Mouse (Mus musculus) layer of hippocampus, adult 11-12 months (tissue): Measurements from ENCODE around the gene Stat5a.

ENCODE experiments used
- DNase-seq: peaks from one replicate; pipeline ENCODE4 v3.0.0; 2022; ENCODE audit warnings: low spot score

The Stat5a gene

DNA sequence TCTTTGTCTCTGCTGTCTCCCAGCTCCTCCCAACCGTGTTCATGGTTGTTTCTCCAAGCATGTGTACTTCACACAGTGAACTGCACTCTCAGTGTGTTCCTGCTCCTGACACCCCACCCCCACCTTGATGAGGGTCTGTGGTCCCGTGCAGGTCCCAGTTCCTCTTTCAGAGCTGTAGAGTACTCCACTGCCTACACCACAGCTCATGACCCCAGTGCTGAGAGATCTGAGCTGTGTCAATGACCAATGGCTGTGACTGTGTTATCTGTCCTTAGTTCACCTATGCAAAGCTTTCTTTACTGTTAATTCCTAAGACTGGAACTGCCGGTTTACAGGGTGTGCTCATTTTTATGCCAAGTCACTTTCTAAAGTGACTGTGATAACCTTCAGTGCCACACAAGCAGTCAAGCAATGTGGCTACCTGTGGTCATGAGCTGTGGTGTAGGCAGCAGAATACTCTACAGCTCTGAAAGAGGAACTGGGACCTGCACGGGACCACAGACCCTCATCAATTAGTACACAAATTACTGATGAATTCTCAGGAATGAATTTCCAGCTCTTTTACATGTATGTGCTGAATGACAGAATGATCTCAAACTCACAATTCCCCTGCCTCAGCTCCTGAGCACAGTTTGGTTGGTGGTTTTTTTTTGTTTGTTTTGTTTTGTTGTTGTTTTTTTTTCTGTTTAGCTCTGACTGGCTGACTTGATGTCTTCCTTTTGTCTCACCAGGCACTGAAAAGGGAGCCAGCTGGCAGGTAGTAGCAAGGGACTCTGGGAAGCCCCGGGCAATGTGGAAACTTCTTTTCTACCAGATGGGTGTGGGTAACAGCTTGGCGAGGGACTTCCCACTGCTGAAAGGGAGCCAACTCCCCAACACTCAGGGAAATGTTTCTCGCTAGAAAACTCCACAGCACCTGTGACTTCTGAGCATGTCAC lies 38.4 kb downstream of the Stat5a start:
- DNase-seq: peak; percentile 57

DNA sequence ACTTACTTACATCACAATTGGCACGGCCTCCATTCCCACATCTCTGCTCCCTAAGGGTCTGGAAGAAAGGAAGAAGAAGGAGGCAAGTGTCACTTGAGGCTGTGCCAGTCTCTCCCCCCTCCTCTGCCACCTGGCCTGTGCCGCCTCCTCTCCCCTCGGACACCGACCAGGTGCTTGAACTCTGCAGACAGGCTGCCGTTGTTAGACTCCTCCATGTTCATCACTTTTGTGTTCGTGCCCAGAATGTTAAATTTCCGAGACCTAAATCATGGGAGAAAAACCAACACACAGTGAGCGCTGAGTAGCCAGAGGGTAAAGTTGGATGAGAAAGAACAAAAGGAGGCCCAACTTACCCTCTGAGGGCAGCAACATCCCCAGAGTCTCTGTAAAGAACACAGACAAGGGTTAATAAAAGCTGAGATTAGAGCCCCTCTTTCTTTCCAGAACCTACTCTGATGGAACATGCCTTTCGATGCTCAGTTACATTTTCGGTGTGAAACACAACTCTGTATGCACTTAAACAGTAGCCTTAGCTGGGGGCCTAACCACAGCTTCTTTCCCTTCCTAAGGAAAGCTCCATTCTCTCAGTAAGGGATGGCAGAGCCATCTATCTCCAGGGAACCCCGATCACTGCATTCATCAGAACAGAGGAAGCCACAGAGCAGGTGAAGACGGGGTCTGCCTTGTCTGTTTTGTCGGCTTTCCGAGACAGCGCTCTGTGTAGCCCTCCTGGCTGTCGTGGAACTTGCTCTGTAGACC lies 39.5 kb downstream of the Stat5a start:
- DNase-seq: no peak

GRCm38 (mm10) chr11:100904580-100905351 lies 45.6 kb downstream of the Stat5a start:
- DNase-seq: no peak

GRCm38 (mm10) chr11:100905929-100906328 lies 46.8 kb downstream of the Stat5a start:
- no peak for DNase-seq

GRCm38 (mm10) chr11:100906885-100907284 lies 47.7 kb downstream of the Stat5a start:
- DNase-seq: no peak

DNA sequence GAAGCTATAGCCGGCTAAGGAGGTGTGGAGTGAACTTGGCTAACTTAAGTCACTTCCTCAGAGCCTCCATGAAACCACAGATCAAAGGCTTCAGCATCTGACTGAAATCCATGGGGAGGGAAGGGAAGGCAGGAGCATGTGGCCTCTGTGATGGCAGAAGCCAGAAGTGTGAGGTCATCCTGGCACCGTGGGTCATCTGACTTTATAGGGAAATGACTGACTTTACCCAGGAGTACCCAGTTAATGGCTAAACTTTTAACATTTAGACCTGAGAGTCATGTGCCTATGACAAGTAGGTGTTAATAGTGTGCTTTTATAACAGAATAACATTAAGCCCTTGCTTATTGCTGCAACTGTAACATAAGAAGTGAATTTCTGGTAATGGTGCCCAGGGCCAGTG lies 49.0 kb downstream of the Stat5a start:
- DNase-seq: no peak

- DNase-seq: no peak
Observed at GRCm38 (mm10) chr11:100908567-100908966, 49.4 kb downstream of the Stat5a start.

DNA sequence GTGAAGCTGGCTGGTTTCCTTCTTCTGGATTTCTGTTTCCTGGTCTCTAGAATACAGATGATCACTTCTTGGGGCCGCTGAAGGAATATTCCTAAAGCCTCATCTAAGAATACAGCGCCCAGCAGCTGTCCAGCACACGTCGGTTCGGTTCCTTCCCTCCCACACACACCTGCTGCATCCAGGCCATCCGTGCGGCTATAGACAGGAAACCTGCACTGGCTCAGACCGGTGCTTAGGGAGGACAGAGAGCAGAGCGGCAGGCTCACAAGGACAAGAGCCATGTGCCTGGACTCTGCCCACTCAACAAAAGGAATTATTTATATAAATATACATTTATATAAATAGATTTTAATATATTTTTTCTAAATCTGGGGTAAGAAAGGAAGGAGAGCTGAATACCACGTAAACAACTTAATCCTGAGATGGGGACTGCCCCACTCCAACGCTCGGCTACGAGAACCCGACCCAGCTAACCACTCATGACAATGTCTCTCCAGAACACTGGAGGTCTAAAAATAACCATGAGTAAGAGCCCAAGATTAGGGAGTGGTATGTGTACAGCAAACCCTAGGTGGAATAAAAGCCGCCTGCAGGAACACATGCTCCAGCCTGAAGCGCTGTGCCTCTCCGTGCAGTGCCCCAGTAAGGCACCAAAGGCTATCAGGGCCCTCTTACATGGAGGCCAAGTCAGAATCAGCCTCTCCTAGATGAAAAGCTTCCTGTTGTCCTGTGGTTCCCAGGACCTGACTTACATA lies 53.4 kb downstream of the Stat5a start:
- DNase-seq: no peak

- DNase-seq: no peak
Observed at GRCm38 (mm10) chr11:100914415-100914814, 55.3 kb downstream of the Stat5a start.

- no peak for DNase-seq
Observed at GRCm38 (mm10) chr11:100915063-100915462, 55.9 kb downstream of the Stat5a start.

DNA sequence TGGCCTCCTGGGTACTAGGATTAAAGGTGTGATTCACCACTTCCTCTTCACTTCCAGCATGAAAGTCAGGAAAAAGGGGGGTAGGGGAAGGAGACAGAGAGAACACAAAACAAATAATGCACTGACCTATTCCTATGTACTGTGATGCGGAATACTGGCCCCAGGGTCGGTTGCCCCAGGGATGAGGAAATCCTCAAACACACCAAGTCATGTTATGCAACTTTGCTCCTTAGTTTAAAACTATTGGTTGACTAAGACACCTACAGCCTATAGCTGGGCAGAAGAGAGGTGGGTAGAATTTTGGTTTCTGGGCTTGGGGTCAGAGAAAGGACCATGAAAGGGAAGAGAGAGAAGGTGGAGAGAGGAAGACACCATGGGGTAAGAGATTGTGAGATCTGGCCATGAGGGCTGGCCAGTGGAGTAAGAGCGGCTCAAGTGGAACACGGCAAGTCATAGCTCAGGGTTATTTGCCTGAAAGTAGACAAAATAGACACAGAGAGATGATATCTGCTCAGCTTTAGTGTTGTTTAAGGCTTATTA lies 57.4 kb downstream of the Stat5a start:
- no peak for DNase-seq

DNA sequence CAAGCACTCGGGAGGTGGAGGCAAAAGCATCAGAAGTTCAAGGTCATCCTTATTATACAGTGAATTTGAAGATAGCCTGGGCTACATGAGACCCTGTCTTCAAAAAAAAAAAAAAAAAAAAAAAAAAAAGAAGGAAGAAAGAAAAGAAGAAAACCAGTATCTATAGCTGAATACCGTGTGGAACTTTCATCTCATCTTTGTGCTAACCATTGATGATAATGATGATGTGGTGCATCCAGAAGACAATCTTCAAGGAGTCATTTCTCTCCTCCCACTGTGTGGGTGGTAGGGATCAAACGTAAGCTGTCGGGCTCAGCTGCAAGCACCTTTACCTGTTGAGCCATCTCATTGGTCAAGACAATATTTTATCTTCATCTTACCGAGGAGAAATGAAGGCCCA lies 58.9 kb downstream of the Stat5a start:
- DNase-seq: no peak

DNA sequence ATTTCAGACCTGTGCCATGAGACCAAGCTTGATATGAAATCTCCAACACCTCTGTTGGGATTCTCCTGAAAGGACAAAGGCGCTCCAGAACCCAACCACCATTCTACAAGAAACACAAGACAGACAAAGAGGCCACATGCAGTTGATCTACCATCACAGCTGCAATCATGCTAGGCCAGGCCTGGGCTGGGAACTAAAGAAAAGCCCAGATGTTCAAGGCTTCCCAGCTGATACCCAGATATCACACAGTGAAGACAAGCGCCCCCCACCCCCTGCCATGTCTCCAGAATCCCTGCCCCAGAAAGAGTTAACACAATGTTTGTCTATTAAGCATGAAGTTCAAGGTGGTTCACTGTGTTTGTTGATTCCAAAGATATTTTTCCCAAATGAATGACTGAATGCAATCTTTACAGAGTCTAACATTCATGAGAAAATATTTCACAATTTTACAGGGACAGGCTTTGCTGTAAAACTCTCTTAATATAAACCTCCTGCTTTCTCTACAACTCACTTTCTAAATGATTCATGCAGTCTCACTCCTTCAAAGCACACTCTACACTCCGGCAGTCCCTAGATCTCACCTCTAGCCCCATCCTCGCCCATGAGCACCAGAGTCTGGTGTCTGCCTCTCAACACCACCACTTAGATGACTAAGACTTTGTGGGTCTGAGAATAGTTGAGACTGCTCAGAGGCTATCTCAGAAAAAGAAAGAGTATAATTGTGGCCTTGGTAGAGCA lies 61.9 kb downstream of the Stat5a start:
- DNase-seq: no peak

DNA sequence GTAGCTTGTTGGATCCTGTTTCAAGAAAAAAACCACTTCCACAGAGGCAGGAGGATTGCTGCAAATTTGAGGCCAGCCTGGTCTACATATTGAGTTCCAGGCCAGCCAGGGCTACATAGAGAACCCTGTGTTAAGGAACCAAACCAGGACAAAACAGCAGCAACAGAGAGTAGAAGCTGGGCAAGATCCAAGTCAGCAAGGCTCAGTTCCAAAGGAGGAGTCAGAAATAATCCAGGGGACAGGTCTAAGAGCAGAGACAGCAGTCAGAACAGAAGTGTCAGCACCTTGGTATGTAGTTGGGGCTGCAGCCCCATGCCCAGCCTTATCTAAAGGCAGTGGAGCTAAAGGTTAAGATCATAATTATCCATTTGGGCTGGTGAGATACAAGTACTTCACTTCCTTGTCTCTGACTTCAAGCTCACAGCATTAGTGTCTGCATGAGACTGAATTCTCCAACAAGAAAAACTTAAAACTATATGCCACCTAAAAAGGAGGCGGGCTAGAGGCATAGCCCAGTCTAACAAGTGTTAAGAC lies 65.3 kb downstream of the Stat5a start:
- no peak for DNase-seq

- no peak for DNase-seq
Observed at GRCm38 (mm10) chr11:100927386-100927785, 68.2 kb downstream of the Stat5a start.

GRCm38 (mm10) chr11:100930611-100931010 lies 71.5 kb downstream of the Stat5a start:
- no peak for DNase-seq

- peak; percentile 17 for DNase-seq
Observed at GRCm38 (mm10) chr11:100931254-100931921, 72.2 kb downstream of the Stat5a start.
